Mouse (Mus musculus) forebrain, embryonic 13.5 days (tissue): ENCODE data around the gene Trmt61a. TPM values are rescaled to one million over a fixed set of nuclear protein-coding genes. Genes with fewer than 3 reads are reported as not detected.

Experiments
- ATAC-seq: fragments of 200-750 bp; cut with Nextera tagmentation; 2 replicates; pipeline ENCODE4 v1.8.0; 2017
- H3K27ac ChIP-seq: fragments of 300-500 bp; sonication (generic); 2 replicates; pipeline ENCODE4 v1.5.1; 2015; ENCODE audit warnings: inconsistent platforms, mild to moderate bottlenecking, moderate library complexity
- H3K27me3 ChIP-seq: fragments of 300-500 bp; sonication (generic); 2 replicates; pipeline ENCODE4 v1.6.1; 2015; ENCODE audit warnings: mild to moderate bottlenecking, inconsistent platforms
- H3K36me3 ChIP-seq: fragments of 300-500 bp; sonication (generic); 2 replicates; pipeline ENCODE4 v1.6.1; 2015; ENCODE audit warnings: mild to moderate bottlenecking, inconsistent platforms; ENCODE audit not compliant: poor library complexity, severe bottlenecking
- H3K4me1 ChIP-seq: fragments of 300-500 bp; sonication (generic); 2 replicates; pipeline ENCODE4 v1.6.1; 2015; ENCODE audit warnings: inconsistent platforms
- H3K4me2 ChIP-seq: fragments of 300-500 bp; sonication (generic); 2 replicates; pipeline ENCODE4 v1.6.1; 2015; ENCODE audit warnings: inconsistent platforms, mild to moderate bottlenecking, moderate library complexity
- H3K4me3 ChIP-seq: fragments of 300-500 bp; sonication (generic); 2 replicates; pipeline ENCODE4 v1.5.1; 2015; ENCODE audit warnings: mild to moderate bottlenecking, inconsistent platforms
- H3K9ac ChIP-seq: fragments of 300-500 bp; sonication (generic); 2 replicates; pipeline ENCODE4 v1.6.1; 2015; ENCODE audit warnings: mild to moderate bottlenecking, inconsistent platforms
- H3K9me3 ChIP-seq: fragments of 300-500 bp; sonication (generic); replicated peaks from 2 replicates; pipeline ENCODE4 v1.6.1; 2016; ENCODE audit warnings: inconsistent platforms
- WGBS: fragments of 180-500 bp; shearing (Covaris S2); methylation state at CpG from one replicate; pipeline ENCODE4 v1.1.7; 2015; 5-methylcytosine and 5-hydroxymethylcytosine counted together
- polyA plus RNA-seq: library from polyadenylated mRNA; unstranded; fragments of >200 nt; fragmentation: Nextera tagmentation; extraction: Ambion mirVana; gene quantifications from 2 replicates; pipeline ENCODE4 v1.2.1, GENCODE M21; 2015

The Trmt61a gene
- polyA plus RNA-seq, 1 experiment from 2014 or later = 10.7 TPM

DNA sequence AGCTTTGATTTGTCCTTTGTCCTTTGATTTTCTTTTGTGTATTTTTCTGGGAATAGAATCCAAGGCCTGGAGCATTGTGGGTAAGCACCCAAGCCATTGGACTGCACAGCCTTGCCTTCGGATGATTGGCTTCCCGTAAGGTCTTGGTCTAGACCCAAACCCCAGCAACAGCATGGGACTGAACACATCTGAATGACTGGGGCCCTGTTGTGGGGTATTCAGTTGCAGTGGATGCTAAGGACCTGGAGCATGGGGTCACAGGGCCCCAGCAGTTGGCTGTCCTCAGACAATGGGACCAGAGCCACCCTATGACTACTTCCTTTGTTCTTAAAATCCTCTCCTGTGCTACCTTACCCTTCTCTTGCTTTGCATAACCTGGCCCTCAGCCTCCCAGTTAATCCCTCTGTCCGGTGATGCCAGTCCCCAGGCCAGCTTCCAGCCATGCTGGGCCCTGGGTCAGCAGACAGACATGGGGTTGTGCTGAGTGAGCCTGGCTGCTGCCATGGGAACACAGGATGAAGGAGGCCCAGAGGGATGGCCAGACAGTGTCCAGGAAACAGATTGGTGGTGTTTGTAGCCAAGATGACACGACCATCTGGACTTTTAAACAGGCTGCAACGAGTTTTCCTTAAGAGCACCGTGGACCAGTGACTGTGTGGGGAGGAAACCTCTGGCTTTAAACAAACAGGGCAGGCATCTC, 46.9 kb downstream of the Trmt61a start:
- no peaks in the 10 kb centered on the region for H3K27me3 ChIP-seq
- no peak overlapping the region for H3K9ac ChIP-seq
- H3K4me2 ChIP-seq = no peak overlapping the region
- WGBS = 47% methylated on average over 6 of the region's 6 CpGs
- no peak for ATAC-seq
- H3K4me3 ChIP-seq = no peak overlapping the region
- H3K36me3 ChIP-seq = peaks cover 55% of the 10 kb centered on the region
- peaks cover 8% of the 10 kb centered on the region for H3K4me1 ChIP-seq
- H3K9me3 ChIP-seq = no peaks in the 10 kb centered on the region
- H3K27ac ChIP-seq = 0 out of 2 replicates have a peak overlapping the region, but pooled peaks have one; percentile 41

DNA sequence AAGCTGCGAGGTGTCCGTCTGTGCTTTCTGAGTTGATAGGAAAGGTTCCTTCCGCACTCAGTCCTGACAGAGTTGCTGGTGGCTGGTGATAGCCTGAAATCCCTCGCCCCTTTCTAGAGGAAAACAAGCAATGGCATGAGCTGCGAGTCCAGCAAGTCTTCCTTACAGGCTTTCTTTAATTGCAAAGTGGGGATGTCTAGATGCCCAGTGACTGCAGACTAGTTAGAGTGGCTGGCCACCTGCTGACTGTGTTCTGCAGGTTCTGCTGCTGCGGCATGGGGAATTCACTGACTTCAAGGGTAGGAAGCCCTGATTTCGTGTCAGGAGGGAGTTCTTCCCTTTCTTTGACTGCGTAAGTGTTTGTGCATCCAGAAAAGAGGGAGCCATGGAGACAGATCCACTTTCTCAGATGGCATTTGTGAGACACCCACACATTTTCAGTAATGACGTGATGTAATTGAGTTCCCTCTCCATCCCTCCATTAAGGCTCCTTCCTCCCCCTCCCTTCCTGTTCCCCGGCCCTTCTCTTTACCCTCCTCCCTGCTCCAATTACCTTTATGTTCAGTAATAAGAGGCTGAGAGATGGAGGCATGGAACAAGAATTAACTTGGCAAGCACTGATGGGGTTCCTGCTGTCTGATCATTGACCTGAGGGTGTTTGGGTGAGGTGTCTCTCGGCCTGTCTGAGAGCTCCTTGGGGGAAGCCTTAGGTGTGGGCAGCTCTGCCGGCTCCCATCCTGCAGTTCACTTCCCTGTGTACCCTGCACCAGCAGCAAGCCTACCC, 47.6 kb downstream of the Trmt61a start:
- WGBS = 56% methylated on average over 12 of the region's 12 CpGs
- Histone ChIP-seq H3K4me3 (no peak overlapping the region), H3K4me2 (no peak overlapping the region), H3K36me3 (peaks cover 58% of the 10 kb centered on the region), H3K9ac (peak overlapping the region; percentile 30; the same call in 1 of the 2 replicates), H3K4me1 (peaks cover 8% of the 10 kb centered on the region), H3K9me3 (no peaks in the 10 kb centered on the region), H3K27me3 (no peaks in the 10 kb centered on the region), H3K27ac (peak overlapping the region; percentile 41; the same call in 1 of the 2 replicates)
- no peak for ATAC-seq

DNA sequence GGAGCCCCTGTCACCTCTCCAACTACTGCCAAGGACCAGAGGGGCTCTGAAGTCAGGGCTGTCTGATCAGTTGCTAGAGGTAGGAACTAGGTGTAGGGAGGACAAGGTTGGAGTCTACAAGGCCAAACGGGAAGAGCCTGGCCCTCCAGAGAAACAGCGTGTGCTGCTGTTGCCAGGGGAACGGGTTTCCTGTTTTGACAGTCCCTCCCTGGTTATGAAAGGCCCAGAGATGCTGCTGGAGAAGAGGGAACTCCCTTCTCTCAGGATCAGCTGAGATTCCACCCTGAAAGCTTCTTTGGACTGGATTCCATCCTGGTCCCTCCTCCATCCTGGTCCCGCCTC, 48.2 kb downstream of the Trmt61a start:
- no peak overlapping the region for H3K4me3 ChIP-seq
- WGBS = 84% methylated on average over 4 of the region's 4 CpGs
- no peaks in the 10 kb centered on the region for H3K27me3 ChIP-seq
- ATAC-seq = no peak
- no peak overlapping the region for H3K4me2 ChIP-seq
- H3K36me3 ChIP-seq = peaks cover 58% of the 10 kb centered on the region
- peak overlapping the region; percentile 41; the same call in 1 of the 2 replicates for H3K27ac ChIP-seq
- H3K9me3 ChIP-seq = no peaks in the 10 kb centered on the region
- peak overlapping the region; percentile 30; the same call in 1 of the 2 replicates for H3K9ac ChIP-seq
- H3K4me1 ChIP-seq = peaks cover 8% of the 10 kb centered on the region

DNA sequence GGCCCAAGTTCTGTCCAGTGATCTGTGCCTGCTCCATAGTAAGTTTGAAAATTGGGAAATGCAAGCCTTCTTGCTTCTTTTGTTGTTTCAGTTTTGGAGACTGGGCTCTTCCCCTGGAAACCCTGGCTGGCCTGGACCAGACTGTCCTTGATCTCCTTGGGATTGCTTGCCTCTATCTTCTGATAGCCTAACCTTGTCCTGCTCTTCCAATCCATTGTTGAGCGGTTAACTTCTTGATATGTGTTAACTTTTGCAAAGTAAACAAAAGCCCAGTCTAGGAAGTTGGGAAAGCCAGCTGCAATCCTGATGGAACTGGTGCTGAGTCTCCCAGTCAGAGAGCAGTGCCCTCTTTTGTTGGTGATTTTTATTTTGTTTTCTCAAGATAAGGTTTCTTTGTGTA, 50.1 kb downstream of the Trmt61a start:
- Histone ChIP-seq H3K4me2 (no peak overlapping the region), H3K4me1 (peaks cover 18% of the 10 kb centered on the region), H3K27me3 (no peaks in the 10 kb centered on the region), H3K27ac (no peak overlapping the region), H3K9me3 (no peaks in the 10 kb centered on the region), H3K36me3 (peaks cover 66% of the 10 kb centered on the region), H3K4me3 (no peak overlapping the region), H3K9ac (no peak overlapping the region)
- no peak for ATAC-seq
- WGBS = 89% methylated on average over 1 of the region's 1 CpGs

DNA sequence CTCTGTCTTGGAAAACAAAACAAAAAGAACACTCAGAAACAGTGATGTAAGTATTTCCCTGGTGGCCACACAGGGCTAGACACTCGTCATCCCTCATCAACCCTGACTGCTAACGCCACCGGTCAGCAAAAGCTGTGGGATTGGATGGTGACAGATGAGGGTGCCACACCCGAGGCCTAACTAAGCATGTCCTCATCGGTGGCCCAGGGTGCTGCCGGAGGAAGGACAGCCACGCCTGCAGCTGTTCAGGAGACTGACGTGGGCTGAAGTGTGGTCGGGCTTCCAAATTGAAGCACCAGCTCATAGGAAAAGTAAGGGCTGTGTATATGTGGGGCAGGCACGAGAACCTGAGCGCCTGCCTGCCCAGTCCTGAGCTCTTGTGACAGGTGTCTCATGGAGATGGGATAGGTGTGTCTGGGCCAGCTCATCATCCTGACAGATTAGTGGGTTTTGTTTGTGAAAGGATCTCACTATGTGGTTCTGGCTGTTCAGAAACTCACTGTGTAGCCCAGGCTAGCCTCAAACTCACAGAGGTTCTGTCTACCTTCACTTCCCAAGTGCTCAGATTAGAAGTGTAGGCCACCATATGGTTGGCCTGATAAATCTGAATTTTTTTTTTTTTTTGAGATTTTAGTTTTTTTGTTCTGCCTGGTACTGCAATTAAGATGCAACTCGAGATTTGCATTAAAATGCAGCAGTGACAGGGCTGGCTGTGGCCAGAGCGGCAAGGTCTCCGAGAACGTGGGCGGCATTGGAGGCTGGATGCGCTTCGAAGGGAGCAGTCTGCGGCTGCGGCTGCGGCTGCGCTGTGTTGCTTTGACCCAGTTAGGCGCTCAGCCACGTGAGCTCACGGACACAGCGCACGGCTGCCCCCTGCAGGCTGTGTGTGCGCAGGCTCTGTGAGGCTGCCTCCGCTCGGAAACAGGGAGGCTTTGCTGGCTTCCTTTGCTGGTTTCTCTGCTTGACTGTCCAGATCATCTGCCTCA, 54.2 kb downstream of the Trmt61a start:
- H3K4me3 ChIP-seq = 0 out of 2 replicates have a peak overlapping the region, but pooled peaks have one; percentile 15
- H3K4me2 ChIP-seq = peak overlapping the region; percentile 46
- 34% methylated on average over 30 of the region's 30 CpGs for WGBS
- no peak overlapping the region for H3K27ac ChIP-seq
- no peaks in the 10 kb centered on the region for H3K27me3 ChIP-seq
- ATAC-seq = peak; percentile 92
- peak overlapping the region; percentile 10 for H3K9ac ChIP-seq
- peaks cover 10% of the 10 kb centered on the region for H3K4me1 ChIP-seq
- H3K9me3 ChIP-seq = no peaks in the 10 kb centered on the region
- peaks cover 28% of the 10 kb centered on the region for H3K36me3 ChIP-seq

DNA sequence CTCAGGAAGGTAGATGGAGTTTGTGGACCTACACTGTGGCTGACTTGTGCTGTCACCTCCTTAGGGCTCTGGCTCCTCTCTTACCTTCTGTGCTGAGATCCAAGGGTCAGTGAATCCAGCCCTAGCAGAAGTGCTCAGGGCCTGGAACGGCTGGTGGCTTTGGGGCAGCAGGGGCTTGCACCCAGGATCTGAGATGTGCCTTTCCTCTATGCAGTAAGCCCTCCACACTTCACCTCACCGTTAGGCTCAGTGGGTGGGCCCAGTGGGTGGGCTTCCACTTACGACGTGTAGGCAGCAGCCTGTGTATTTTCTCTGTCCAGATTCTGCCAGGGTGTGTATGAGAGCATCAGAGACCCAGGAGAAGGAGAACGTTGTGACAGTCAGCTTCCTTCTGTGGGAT, 55.0 kb downstream of the Trmt61a start:
- no peaks in the 10 kb centered on the region for H3K9me3 ChIP-seq
- no peaks in the 10 kb centered on the region for H3K27me3 ChIP-seq
- WGBS = 59% methylated on average over 5 of the region's 5 CpGs
- no peak overlapping the region for H3K27ac ChIP-seq
- no peak overlapping the region for H3K4me3 ChIP-seq
- ATAC-seq = no peak
- peaks cover 10% of the 10 kb centered on the region for H3K4me1 ChIP-seq
- peaks cover 20% of the 10 kb centered on the region for H3K36me3 ChIP-seq
- peak overlapping the region; percentile 10 for H3K9ac ChIP-seq
- peak overlapping the region; percentile 46; the same call in 1 of the 2 replicates for H3K4me2 ChIP-seq

Other genes starting within 250 kb of the Trmt61a start
- 0.60 and 1.2 TPM in 2 replicates for gene Tnfaip2, start 235.6 kb upstream of the Trmt61a start, polyA plus RNA-seq
- gene Gm266, start 192.3 kb upstream of the Trmt61a start, polyA plus RNA-seq = 0.40 and 1.0 TPM in 2 replicates
- gene Eif5, start 140.1 kb upstream of the Trmt61a start, polyA plus RNA-seq = 667 and 695 TPM in 2 replicates
- gene Mark3, start 103.6 kb upstream of the Trmt61a start, polyA plus RNA-seq = 44.2 and 47.2 TPM in 2 replicates
- 2,311 and 2,462 TPM in 2 replicates for gene Ckb, start 5.8 kb upstream of the Trmt61a start, polyA plus RNA-seq
- gene Bag5, start 35.2 kb downstream of the Trmt61a start, polyA plus RNA-seq = 62.1 and 62.8 TPM in 2 replicates
- 52.6 and 56.2 TPM in 2 replicates for gene Apopt1, start 35.2 kb downstream of the Trmt61a start, polyA plus RNA-seq
- 319 and 339 TPM in 2 replicates for gene Klc1, start 80.7 kb downstream of the Trmt61a start, polyA plus RNA-seq
- 5.5 and 6.6 TPM in 2 replicates for gene Xrcc3, start 135.8 kb downstream of the Trmt61a start, polyA plus RNA-seq
- gene Zfyve21, start 136.1 kb downstream of the Trmt61a start, polyA plus RNA-seq = 42.4 and 45.6 TPM in 2 replicates
- gene Ppp1r13b, start 230.0 kb downstream of the Trmt61a start, polyA plus RNA-seq = 9.3 TPM in 2 replicates